Mouse (Mus musculus): ENCODE results near the gene Hsp90ab1.

DNA sequence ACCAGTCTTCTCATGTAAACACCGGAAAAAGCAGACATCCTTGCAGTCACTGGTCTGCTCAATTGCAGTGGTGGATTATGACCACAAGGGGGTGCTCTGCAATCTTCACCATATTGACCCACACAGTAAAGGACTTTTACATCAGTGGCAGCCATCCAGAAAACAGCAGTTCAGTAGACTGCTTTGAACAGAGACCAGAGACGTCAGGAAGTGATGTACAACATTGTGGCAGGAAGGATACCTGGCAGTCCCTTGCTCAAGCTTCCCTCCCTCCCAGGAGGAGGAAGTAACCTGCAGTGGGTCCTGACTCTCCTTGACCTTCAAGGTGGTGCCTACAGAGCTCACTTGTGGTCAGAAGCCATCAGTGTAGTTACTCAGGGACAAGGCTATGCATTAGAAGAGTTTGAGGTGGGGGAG lies 8.5 kb upstream of the Hsp90ab1 start:
- TF ChIP-seq POLR2A (IDR thresholded peaks at IDR 0.05; ENCODE audit: insufficient read length, low read depth): no peak
- TF ChIP-seq SRF (IDR thresholded peaks at IDR 0.05; ENCODE audit: control insufficient read depth, insufficient read length, low read depth): no peak
- no peak for TF ChIP-seq USF1 (IDR thresholded peaks at IDR 0.05; ENCODE audit: low read depth)
- TF ChIP-seq CEBPB (IDR thresholded peaks at IDR 0.05; ENCODE audit: insufficient read depth, poor library complexity, severe bottlenecking): no peak
- no peak for TF ChIP-seq TCF12 (IDR thresholded peaks at IDR 0.05; ENCODE audit: insufficient read depth, poor library complexity, severe bottlenecking)
- no peak for TF ChIP-seq REST (IDR thresholded peaks at IDR 0.05; ENCODE audit: insufficient read depth, insufficient read length)
- TF ChIP-seq E2F4 (IDR thresholded peaks at IDR 0.05; ENCODE audit: insufficient read depth): no peak
- TF ChIP-seq MAX (IDR thresholded peaks at IDR 0.05; ENCODE audit: low read depth): no peak
- no peak for TF ChIP-seq MYOD1 (IDR thresholded peaks at IDR 0.05; ENCODE audit: control insufficient read depth in 1 of 3, insufficient read length in 2 of 3, low read depth in 2 of 3)
